Mouse (Mus musculus): Measurements from ENCODE around the gene Ms4a18. TPM values are rescaled to one million over a fixed set of nuclear protein-coding genes. Genes with fewer than 3 reads are reported as not detected.
"Not testable (repeated sequence)": the region's sequence is repeated elsewhere in the genome, so short reads cannot be mapped to it uniquely, and the experiment has no call there.

Gene Ms4a18
- polyA plus RNA-seq (2012; rRNA removed), result 0.28 and 0.38 TPM in 2 replicates

- TF ChIP-seq POLR2A (IDR thresholded peaks at IDR 0.05; ENCODE audit: control insufficient read depth, extremely low read depth, insufficient read depth, low read length, poor library complexity) (no peak), CTCF (IDR thresholded peaks at IDR 0.05; ENCODE audit: borderline replicate concordance, control insufficient read depth, extremely low read depth, insufficient read depth, low read length, poor library complexity) (no peak)
- Histone ChIP-seq H3K27ac (ENCODE audit: control insufficient read depth, insufficient read depth, low read length) (no peak within 1 kb of the TSS), H3K36me3 (ENCODE audit: control insufficient read depth, insufficient read depth, low read length) (no peaks in the 10 kb centered on the region), H3K27me3 (ENCODE audit: control insufficient read depth, insufficient read depth, low read length) (no peaks in the 10 kb centered on the region), H3K4me3 (ENCODE audit: control insufficient read depth, insufficient read depth, low read length) (no peak within 1 kb of the TSS), H3K4me1 (replicated peaks; ENCODE audit: control insufficient read depth, insufficient read depth, low read length) (no peaks in the 10 kb centered on the region)
- WGBS, result 97% methylated on average over 3 of the region's 3 CpGs
- DNase-seq, result no peak
Observed at GRCm38 (mm10) chr19:11017891-11018290, at the start of gene Ms4a18. Ms4a18 (minus strand) TSS chr19:11018031.

DNA sequence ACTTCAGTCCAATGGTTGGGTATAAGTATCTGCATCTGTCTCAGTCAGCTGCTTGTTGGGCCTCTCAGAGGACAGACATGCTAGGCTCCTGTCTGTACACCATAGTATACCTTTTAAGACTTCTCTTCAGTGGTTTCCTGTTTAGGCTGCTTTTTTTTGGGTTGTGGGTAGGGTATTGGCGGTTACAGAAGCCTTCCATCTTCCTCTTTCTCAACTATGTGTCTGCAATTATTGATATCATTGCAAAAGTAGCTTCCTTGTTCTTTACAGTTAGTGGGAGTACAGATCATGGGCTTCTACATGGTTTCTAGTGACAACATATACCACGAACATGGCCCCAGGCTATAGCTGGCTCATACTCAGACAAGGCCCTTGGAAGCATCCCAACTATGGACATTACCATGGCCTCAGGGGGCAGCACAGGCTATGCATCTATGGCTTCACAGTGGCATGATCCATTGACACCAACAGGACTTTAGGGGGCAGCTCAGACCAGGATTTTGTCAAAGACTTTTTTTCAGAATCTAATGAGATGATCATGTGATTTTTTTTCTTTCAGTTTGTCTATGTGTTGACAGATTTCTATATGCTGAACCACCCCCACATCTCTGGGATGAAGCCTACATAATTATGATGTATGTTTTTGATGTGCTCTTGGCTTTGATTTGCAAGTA lies 47.5 kb upstream of the Ms4a18 start:
- Histone ChIP-seq H3K4me1 (replicated peaks; ENCODE audit: control insufficient read depth, insufficient read depth, low read length) (peaks cover 6% of the 10 kb centered on the region), H3K36me3 (ENCODE audit: control insufficient read depth, insufficient read depth, low read length) (no peaks in the 10 kb centered on the region), H3K4me3 (ENCODE audit: control insufficient read depth, insufficient read depth, low read length) (no peak overlapping the region), H3K27me3 (ENCODE audit: control insufficient read depth, insufficient read depth, low read length) (no peaks in the 10 kb centered on the region), H3K27ac (ENCODE audit: control insufficient read depth, insufficient read depth, low read length) (no peak overlapping the region)
- DNase-seq, result peak; percentile 11
- WGBS, result 6% methylated on average over 2 of the region's 2 CpGs
- TF ChIP-seq CTCF (IDR thresholded peaks at IDR 0.05; ENCODE audit: borderline replicate concordance, control insufficient read depth, extremely low read depth, insufficient read depth, low read length, poor library complexity), result no peak
- no peak for TF ChIP-seq POLR2A (IDR thresholded peaks at IDR 0.05; ENCODE audit: control insufficient read depth, extremely low read depth, insufficient read depth, low read length, poor library complexity)

DNA sequence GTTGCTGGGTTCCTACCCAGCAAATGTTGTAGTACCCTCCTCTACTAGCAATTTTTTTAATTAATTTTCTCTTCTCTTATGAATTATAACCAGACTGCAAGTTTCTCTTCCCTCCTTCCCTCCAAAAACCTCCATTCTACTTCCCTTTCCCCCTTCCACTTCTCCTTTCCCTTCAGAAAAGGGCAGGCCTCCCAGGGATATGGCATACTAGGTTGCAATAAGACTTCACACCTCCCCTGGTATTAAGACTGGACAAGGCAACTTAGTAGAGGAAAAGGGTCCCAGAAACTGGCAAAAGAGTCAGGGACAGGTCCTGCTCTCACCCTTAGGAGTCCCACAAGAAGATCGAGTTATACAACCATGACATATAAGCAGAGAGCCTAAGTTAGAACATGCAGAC lies 43.1 kb upstream of the Ms4a18 start:
- H3K27me3 ChIP-seq (ENCODE audit: control insufficient read depth, insufficient read depth, low read length), result no peaks in the 10 kb centered on the region
- TF ChIP-seq CTCF (IDR thresholded peaks at IDR 0.05; ENCODE audit: borderline replicate concordance, control insufficient read depth, extremely low read depth, insufficient read depth, low read length, poor library complexity), result no peak
- TF ChIP-seq POLR2A (IDR thresholded peaks at IDR 0.05; ENCODE audit: control insufficient read depth, extremely low read depth, insufficient read depth, low read length, poor library complexity), result no peak
- no peak overlapping the region for H3K27ac ChIP-seq (ENCODE audit: control insufficient read depth, insufficient read depth, low read length)
- no peak overlapping the region for H3K4me3 ChIP-seq (ENCODE audit: control insufficient read depth, insufficient read depth, low read length)
- peaks cover 6% of the 10 kb centered on the region for H3K4me1 ChIP-seq (replicated peaks; ENCODE audit: control insufficient read depth, insufficient read depth, low read length)
- WGBS, result 100% methylated on average over 1 of the region's 1 CpGs
- H3K36me3 ChIP-seq (ENCODE audit: control insufficient read depth, insufficient read depth, low read length), result no peaks in the 10 kb centered on the region
- DNase-seq, result no peak

- DNase-seq, result no peak
- no peaks in the 10 kb centered on the region for H3K36me3 ChIP-seq (ENCODE audit: control insufficient read depth, insufficient read depth, low read length)
- no peak overlapping the region for H3K4me3 ChIP-seq (ENCODE audit: control insufficient read depth, insufficient read depth, low read length)
- H3K27ac ChIP-seq (ENCODE audit: control insufficient read depth, insufficient read depth, low read length), result no peak overlapping the region
- H3K27me3 ChIP-seq (ENCODE audit: control insufficient read depth, insufficient read depth, low read length), result no peaks in the 10 kb centered on the region
- H3K4me1 ChIP-seq (replicated peaks; ENCODE audit: control insufficient read depth, insufficient read depth, low read length), result peaks cover 3% of the 10 kb centered on the region
- no peak for TF ChIP-seq CTCF (IDR thresholded peaks at IDR 0.05; ENCODE audit: borderline replicate concordance, control insufficient read depth, extremely low read depth, insufficient read depth, low read length, poor library complexity)
- no peak for TF ChIP-seq POLR2A (IDR thresholded peaks at IDR 0.05; ENCODE audit: control insufficient read depth, extremely low read depth, insufficient read depth, low read length, poor library complexity)
Observed at GRCm38 (mm10) chr19:11059967-11060366, 42.1 kb upstream of the Ms4a18 start.

GRCm38 (mm10) chr19:11055700-11056099 lies 37.9 kb upstream of the Ms4a18 start:
- not testable (repeated sequence) for H3K27me3 ChIP-seq (ENCODE audit: control insufficient read depth, insufficient read depth, low read length); H3K27ac ChIP-seq (ENCODE audit: control insufficient read depth, insufficient read depth, low read length); H3K36me3 ChIP-seq (ENCODE audit: control insufficient read depth, insufficient read depth, low read length); DNase-seq; H3K4me3 ChIP-seq (ENCODE audit: control insufficient read depth, insufficient read depth, low read length)
- peaks cover 12% of the 10 kb centered on the region for H3K4me1 ChIP-seq (replicated peaks; ENCODE audit: control insufficient read depth, insufficient read depth, low read length)
- WGBS, result 24% methylated on average over 1 of the region's 1 CpGs

DNA sequence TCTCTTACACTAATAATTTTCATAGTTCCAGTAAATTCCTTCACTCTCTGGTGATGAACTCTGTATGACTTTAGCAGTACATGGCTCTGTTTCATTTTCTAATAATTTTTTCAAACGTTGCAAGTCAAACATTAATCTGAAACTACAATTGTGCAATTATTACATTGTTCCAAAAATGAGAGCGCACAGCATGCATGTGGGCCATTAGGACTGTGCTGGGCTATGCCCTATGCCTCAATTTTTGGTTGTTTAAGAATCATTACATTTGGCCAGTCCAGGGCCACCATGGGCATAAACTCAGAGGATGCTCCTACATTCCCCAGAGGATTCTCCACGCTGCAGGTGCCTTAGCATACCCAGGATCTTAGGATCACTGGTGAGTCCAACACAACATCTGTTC lies 35.4 kb upstream of the Ms4a18 start:
- H3K4me1 ChIP-seq (replicated peaks; ENCODE audit: control insufficient read depth, insufficient read depth, low read length), result peaks cover 14% of the 10 kb centered on the region
- no peak for DNase-seq
- peak overlapping the region; percentile 47; the same call in 1 of the 2 replicates for H3K27ac ChIP-seq (ENCODE audit: control insufficient read depth, insufficient read depth, low read length)
- no peaks in the 10 kb centered on the region for H3K27me3 ChIP-seq (ENCODE audit: control insufficient read depth, insufficient read depth, low read length)
- no peak for TF ChIP-seq POLR2A (IDR thresholded peaks at IDR 0.05; ENCODE audit: control insufficient read depth, extremely low read depth, insufficient read depth, low read length, poor library complexity)
- no peak for TF ChIP-seq CTCF (IDR thresholded peaks at IDR 0.05; ENCODE audit: borderline replicate concordance, control insufficient read depth, extremely low read depth, insufficient read depth, low read length, poor library complexity)
- H3K36me3 ChIP-seq (ENCODE audit: control insufficient read depth, insufficient read depth, low read length), result no peaks in the 10 kb centered on the region
- no peak overlapping the region for H3K4me3 ChIP-seq (ENCODE audit: control insufficient read depth, insufficient read depth, low read length)
- 64% methylated on average over 3 of the region's 3 CpGs for WGBS

DNA sequence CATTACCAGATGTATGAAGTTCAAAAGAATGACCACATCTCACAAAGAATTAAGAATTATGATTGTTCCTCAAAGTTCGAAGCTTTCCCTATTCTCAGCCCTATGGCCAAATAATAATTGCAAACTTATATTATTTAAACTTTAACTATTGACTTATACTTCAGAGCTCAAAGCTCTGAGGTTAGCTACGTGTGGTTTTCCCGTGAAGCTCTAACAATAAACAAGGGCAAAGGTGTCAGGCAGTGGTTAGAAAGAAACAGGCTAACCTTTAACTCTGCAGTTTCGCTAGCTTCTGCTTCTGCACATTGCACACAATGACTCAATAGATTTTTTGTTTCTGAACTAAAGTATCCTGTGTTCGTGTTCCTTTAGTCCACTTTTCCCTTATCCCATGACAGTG lies 35.0 kb upstream of the Ms4a18 start:
- no peak for DNase-seq
- WGBS, result 7% methylated on average over 5 of the region's 5 CpGs
- Histone ChIP-seq H3K4me1 (replicated peaks; ENCODE audit: control insufficient read depth, insufficient read depth, low read length) (peaks cover 14% of the 10 kb centered on the region), H3K27ac (ENCODE audit: control insufficient read depth, insufficient read depth, low read length) (no peak overlapping the region), H3K36me3 (ENCODE audit: control insufficient read depth, insufficient read depth, low read length) (no peaks in the 10 kb centered on the region), H3K27me3 (ENCODE audit: control insufficient read depth, insufficient read depth, low read length) (no peaks in the 10 kb centered on the region), H3K4me3 (ENCODE audit: control insufficient read depth, insufficient read depth, low read length) (no peak overlapping the region)
- no peak for TF ChIP-seq POLR2A (IDR thresholded peaks at IDR 0.05; ENCODE audit: control insufficient read depth, extremely low read depth, insufficient read depth, low read length, poor library complexity)
- TF ChIP-seq CTCF (IDR thresholded peaks at IDR 0.05; ENCODE audit: borderline replicate concordance, control insufficient read depth, extremely low read depth, insufficient read depth, low read length, poor library complexity), result no peak
